Mouse (Mus musculus): ENCODE results near the gene Arfrp1. TPM values are rescaled to one million over a fixed set of nuclear protein-coding genes. Genes with fewer than 3 reads are reported as not detected.
A peak's percentile ranks its signal among the peaks of the same experiment; 100 is the strongest.

Gene Arfrp1
- total RNA-seq (2021), result 10 to 100 TPM; 52.2 to 55.4 TPM

GRCm38 (mm10) chr2:181364860-181365596, at the start of gene Arfrp1, which contains the start of gene Zgpat:
Arfrp1 (minus strand) TSS chr2:181365404.
Zgpat (plus strand) TSS chr2:181364928.
- peak; percentile 88 to 90 for DNase-seq
- intact Hi-C loops (cut with DNase I), result no loop called here

GRCm38 (mm10) chr2:181413141-181413540, 47.9 kb upstream of the Arfrp1 start:
- intact Hi-C loops (cut with DNase I), result no loop called here
- DNase-seq, result no peak

- intact Hi-C loops (cut with DNase I), result loop anchor here (1.0 to 2.0 kb wide), 3 partner anchors 18 to 158 kb away; no protein-coding TSS in a partner anchor
These were observed 45.7 kb upstream of the Arfrp1 start for GRCm38 (mm10) chr2:181410760-181411473.

GRCm38 (mm10) chr2:181409643-181410042, 44.4 kb upstream of the Arfrp1 start:
- intact Hi-C loops (cut with DNase I), result loop anchor here (2.0 kb wide), 2 partner anchors 17 to 159 kb away; no protein-coding TSS in a partner anchor
- DNase-seq, result no peak

More at GRCm38 (mm10) chr2:181410760-181411473, 45.7 kb upstream of the Arfrp1 start:
- DNase-seq, result peak; percentile 72 to 75

- intact Hi-C loops (cut with DNase I), result no loop called here
These were observed 38.5 kb upstream of the Arfrp1 start for GRCm38 (mm10) chr2:181403722-181404121.

GRCm38 (mm10) chr2:181401497-181401896, 36.3 kb upstream of the Arfrp1 start:
- no peak for DNase-seq
- intact Hi-C loops (cut with DNase I), result no loop called here

More at GRCm38 (mm10) chr2:181403722-181404121, 38.5 kb upstream of the Arfrp1 start:
- no peak for DNase-seq

- intact Hi-C loops (cut with DNase I), result no loop called here
- DNase-seq, result no peak
These were observed 32.1 kb upstream of the Arfrp1 start for GRCm38 (mm10) chr2:181397207-181397761.

GRCm38 (mm10) chr2:181394086-181394485, 28.9 kb upstream of the Arfrp1 start:
- DNase-seq, result no peak
- intact Hi-C loops (cut with DNase I), result loop anchor here (5.0 kb wide), 1 partner anchor 188 kb away; the partner anchor contains the start of gene Uckl1

GRCm38 (mm10) chr2:181392600-181393213, 27.5 kb upstream of the Arfrp1 start:
- DNase-seq, result peak; percentile 83 to 90
- intact Hi-C loops (cut with DNase I), result loop anchor here (1.0 to 5.0 kb wide), 4 partner anchors 18 to 190 kb away; partner anchors contain the start of gene Uckl1

GRCm38 (mm10) chr2:181391541-181391940, 26.3 kb upstream of the Arfrp1 start:
- no peak for DNase-seq
- intact Hi-C loops (cut with DNase I), result loop anchor here (2.0 to 5.0 kb wide), 2 partner anchors 177 to 191 kb away; partner anchors contain the start of gene Uckl1

- intact Hi-C loops (cut with DNase I), result loop anchor here (2.0 to 5.0 kb wide), 2 partner anchors 178 to 191 kb away; partner anchors contain the start of gene Uckl1
These were observed 25.8 kb upstream of the Arfrp1 start for GRCm38 (mm10) chr2:181391022-181391421.

GRCm38 (mm10) chr2:181390136-181390870, 25.1 kb upstream of the Arfrp1 start:
- intact Hi-C loops (cut with DNase I), result loop anchor here (2.0 to 5.0 kb wide), 2 partner anchors 178 to 192 kb away; partner anchors contain the start of gene Uckl1
- no peak for DNase-seq

More at GRCm38 (mm10) chr2:181391022-181391421, 25.8 kb upstream of the Arfrp1 start:
- no peak for DNase-seq

- intact Hi-C loops (cut with DNase I), result no loop called here
- no peak for DNase-seq
These were observed 21.5 kb upstream of the Arfrp1 start for GRCm38 (mm10) chr2:181386663-181387210.

- DNase-seq, result peak; percentile 56 to 58
- intact Hi-C loops (cut with DNase I), result no loop called here
These were observed 20.7 kb upstream of the Arfrp1 start for GRCm38 (mm10) chr2:181385885-181386284.

GRCm38 (mm10) chr2:181384919-181385391, 19.8 kb upstream of the Arfrp1 start:
- intact Hi-C loops (cut with DNase I), result no loop called here
- DNase-seq, result peak; percentile 72 to 75

- no peak for DNase-seq
- intact Hi-C loops (cut with DNase I), result no loop called here
These were observed 19.3 kb upstream of the Arfrp1 start for GRCm38 (mm10) chr2:181384463-181384862.

- intact Hi-C loops (cut with DNase I), result no loop called here
- DNase-seq, result no peak
These were observed 16.6 kb upstream of the Arfrp1 start for GRCm38 (mm10) chr2:181381631-181382306.

- no peak for DNase-seq
- intact Hi-C loops (cut with DNase I), result no loop called here
These were observed 15.9 kb upstream of the Arfrp1 start for GRCm38 (mm10) chr2:181381107-181381506.

Measured in heart, postnatal 36 days (tissue).